Mouse (Mus musculus): Measurements from ENCODE around the gene Tgfbr3. TPM values are rescaled to one million over a fixed set of nuclear protein-coding genes. Genes with fewer than 3 reads are reported as not detected.

The Tgfbr3 gene
- polyA plus RNA-seq, 1 experiment from 2014 or later: 4.4 TPM

DNA sequence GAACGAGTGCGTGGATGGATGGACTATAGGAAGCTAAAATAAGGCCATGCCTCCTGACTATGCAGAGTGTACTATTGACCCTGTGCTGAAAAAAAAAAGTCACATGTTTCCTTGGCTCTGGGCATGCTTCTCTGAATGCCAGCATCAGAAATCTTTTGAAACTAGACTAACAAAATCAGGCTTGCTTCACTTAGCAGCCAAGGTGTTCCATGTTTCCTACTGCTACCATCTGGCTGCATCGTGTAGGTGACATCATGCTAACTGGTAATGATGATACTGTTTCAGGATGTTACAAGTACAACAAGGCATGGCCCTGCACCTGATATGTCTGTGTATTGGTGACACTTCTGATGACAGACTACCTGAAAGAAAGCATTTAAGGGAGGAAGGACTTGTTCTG lies 189.8 kb downstream of the Tgfbr3 start:
- ATAC-seq: no peak
- 75% methylated on average over 3 of the region's 3 CpGs for WGBS (ENCODE audit: insufficient replicate concordance)
- TF ChIP-seq EP300 (IDR thresholded peaks at IDR 0.05; ENCODE audit: low read depth) (no peak), CTCF (IDR thresholded peaks at IDR 0.05; ENCODE audit: low read depth) (no peak)
- H3K4me2 ChIP-seq (ENCODE audit: low read depth, low read length): no peak overlapping the region
- DNase-seq: no peak
- no peaks in the 10 kb centered on the region for H3K27me3 ChIP-seq (ENCODE audit: insufficient read depth, low read length)
- H3K9ac ChIP-seq (replicated peaks): no peak overlapping the region
- no peak overlapping the region for H3K27ac ChIP-seq (ENCODE audit: low read depth)
- 0 out of 2 replicates have a peak, but pooled peaks cover 4% of the 10 kb centered on the region for H3K4me1 ChIP-seq (ENCODE audit: insufficient read depth)
- H3K9me3 ChIP-seq (ENCODE audit: low read length): no peaks in the 10 kb centered on the region
- no peaks in the 10 kb centered on the region for H3K36me3 ChIP-seq (replicated peaks; ENCODE audit: insufficient read depth, low read length)
- H3K4me3 ChIP-seq (ENCODE audit: low read depth, low read length): no peak overlapping the region

GRCm38 (mm10) chr5:107099076-107099475 lies 190.4 kb downstream of the Tgfbr3 start:
- no peak for TF ChIP-seq CTCF (IDR thresholded peaks at IDR 0.05; ENCODE audit: low read depth)
- TF ChIP-seq EP300 (IDR thresholded peaks at IDR 0.05; ENCODE audit: low read depth): no peak
- Histone ChIP-seq H3K4me3 (ENCODE audit: low read depth, low read length) (no peak overlapping the region), H3K4me2 (ENCODE audit: low read depth, low read length) (no peak overlapping the region), H3K36me3 (replicated peaks; ENCODE audit: insufficient read depth, low read length) (no peaks in the 10 kb centered on the region), H3K27ac (ENCODE audit: low read depth) (no peak overlapping the region), H3K27me3 (ENCODE audit: insufficient read depth, low read length) (no peaks in the 10 kb centered on the region), H3K4me1 (ENCODE audit: insufficient read depth) (0 out of 2 replicates have a peak, but pooled peaks cover 4% of the 10 kb centered on the region), H3K9ac (replicated peaks) (no peak overlapping the region), H3K9me3 (ENCODE audit: low read length) (no peaks in the 10 kb centered on the region)
- no peak for DNase-seq
- 68% methylated on average over 5 of the region's 6 CpGs for whole genome bisulfite sequencing (ENCODE audit: insufficient replicate concordance)
- no peak for ATAC-seq

DNA sequence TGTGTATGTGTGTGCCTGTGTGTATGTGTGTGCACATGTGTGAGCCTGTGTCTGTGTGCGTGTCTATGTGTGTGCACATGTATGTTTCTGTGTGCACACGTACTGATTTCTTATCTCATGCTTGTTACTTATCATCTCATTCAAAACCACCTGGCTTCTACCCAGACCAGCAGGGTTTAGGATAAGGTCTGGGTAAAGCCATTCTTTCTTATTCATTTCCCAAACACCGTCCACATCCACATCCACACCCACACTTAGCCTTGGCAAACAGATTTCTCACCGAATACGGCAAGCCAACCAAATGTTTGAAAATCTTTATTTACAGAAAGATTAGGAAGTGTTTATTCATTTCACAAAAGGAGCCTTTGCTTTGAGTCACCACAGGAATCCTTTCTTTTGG lies 191.4 kb downstream of the Tgfbr3 start:
- H3K36me3 ChIP-seq (replicated peaks; ENCODE audit: insufficient read depth, low read length): no peaks in the 10 kb centered on the region
- TF ChIP-seq EP300 (IDR thresholded peaks at IDR 0.05; ENCODE audit: low read depth) (no peak), CTCF (IDR thresholded peaks at IDR 0.05; ENCODE audit: low read depth) (no peak)
- no peak for ATAC-seq
- H3K4me2 ChIP-seq (ENCODE audit: low read depth, low read length): no peak overlapping the region
- H3K27me3 ChIP-seq (ENCODE audit: insufficient read depth, low read length): no peaks in the 10 kb centered on the region
- no peak overlapping the region for H3K27ac ChIP-seq (ENCODE audit: low read depth)
- H3K9me3 ChIP-seq (ENCODE audit: low read length): no peaks in the 10 kb centered on the region
- no peak overlapping the region for H3K9ac ChIP-seq (replicated peaks)
- 0 out of 2 replicates have a peak, but pooled peaks cover 4% of the 10 kb centered on the region for H3K4me1 ChIP-seq (ENCODE audit: insufficient read depth)
- 64% methylated on average over 5 of the region's 5 CpGs for WGBS (ENCODE audit: insufficient replicate concordance)
- no peak overlapping the region for H3K4me3 ChIP-seq (ENCODE audit: low read depth, low read length)
- no peak for DNase-seq

DNA sequence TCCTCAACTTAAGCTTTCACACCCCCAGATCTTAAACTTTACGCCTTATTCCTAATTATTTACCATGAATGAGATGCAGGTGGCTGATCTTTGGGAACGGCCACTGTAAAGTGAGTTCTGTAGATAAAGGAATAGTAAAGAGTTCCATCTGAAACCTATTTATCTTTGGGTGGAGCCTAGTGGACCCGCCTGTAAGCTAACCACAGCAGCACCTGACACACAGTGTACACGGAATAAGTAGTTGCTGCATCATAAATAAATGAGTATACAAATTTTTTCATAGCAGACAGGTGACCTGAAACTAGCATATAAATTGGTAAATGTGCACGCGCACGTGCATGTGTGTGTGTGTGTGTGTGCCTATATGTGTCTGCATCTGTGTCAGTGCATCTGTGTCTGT lies 192.1 kb downstream of the Tgfbr3 start:
- WGBS (ENCODE audit: insufficient replicate concordance): 68% methylated on average over 7 of the region's 7 CpGs

GRCm38 (mm10) chr5:107094233-107094632 lies 195.2 kb downstream of the Tgfbr3 start:
- 47% methylated on average over 5 of the region's 5 CpGs for WGBS (ENCODE audit: insufficient replicate concordance)
- Histone ChIP-seq H3K9me3 (ENCODE audit: low read length) (no peaks in the 10 kb centered on the region), H3K4me1 (ENCODE audit: insufficient read depth) (0 out of 2 replicates have a peak, but pooled peaks cover 4% of the 10 kb centered on the region), H3K27me3 (ENCODE audit: insufficient read depth, low read length) (no peaks in the 10 kb centered on the region), H3K9ac (replicated peaks) (no peak overlapping the region), H3K4me3 (ENCODE audit: low read depth, low read length) (no peak overlapping the region), H3K27ac (ENCODE audit: low read depth) (no peak overlapping the region), H3K36me3 (replicated peaks; ENCODE audit: insufficient read depth, low read length) (no peaks in the 10 kb centered on the region), H3K4me2 (ENCODE audit: low read depth, low read length) (no peak overlapping the region)
- no peak for TF ChIP-seq EP300 (IDR thresholded peaks at IDR 0.05; ENCODE audit: low read depth)
- TF ChIP-seq CTCF (IDR thresholded peaks at IDR 0.05; ENCODE audit: low read depth): no peak
- DNase-seq (no peak), ATAC-seq (no peak)

More for the DNA sequence above, 192.1 kb downstream of the Tgfbr3 start:
- Histone ChIP-seq H3K27me3 (ENCODE audit: insufficient read depth, low read length) (no peaks in the 10 kb centered on the region), H3K9me3 (ENCODE audit: low read length) (no peaks in the 10 kb centered on the region), H3K4me2 (ENCODE audit: low read depth, low read length) (no peak overlapping the region), H3K4me1 (ENCODE audit: insufficient read depth) (0 out of 2 replicates have a peak, but pooled peaks cover 4% of the 10 kb centered on the region), H3K4me3 (ENCODE audit: low read depth, low read length) (no peak overlapping the region), H3K9ac (replicated peaks) (no peak overlapping the region), H3K36me3 (replicated peaks; ENCODE audit: insufficient read depth, low read length) (no peaks in the 10 kb centered on the region), H3K27ac (ENCODE audit: low read depth) (no peak overlapping the region)
- DNase-seq (no peak), ATAC-seq (no peak)
- TF ChIP-seq EP300 (IDR thresholded peaks at IDR 0.05; ENCODE audit: low read depth) (no peak), CTCF (IDR thresholded peaks at IDR 0.05; ENCODE audit: low read depth) (no peak)

DNA sequence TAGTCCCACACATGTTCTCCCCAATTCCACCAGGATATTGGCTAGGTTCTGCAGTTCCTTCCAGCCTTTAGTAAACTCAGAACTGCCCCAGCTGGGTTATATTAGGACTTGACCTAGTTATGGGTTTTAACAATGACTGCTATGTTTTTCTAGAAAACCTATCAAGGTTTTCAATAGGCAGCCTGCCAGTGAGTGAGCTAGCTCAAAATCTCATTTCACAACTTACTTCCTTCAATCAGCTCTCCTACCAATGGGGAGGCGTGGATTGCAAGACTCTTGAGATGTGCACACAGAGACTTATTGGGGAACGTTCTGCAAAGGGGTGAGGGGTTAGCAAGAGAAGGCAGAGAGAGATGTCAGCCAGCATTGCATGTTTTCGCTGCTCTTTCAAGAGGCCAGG lies 196.2 kb downstream of the Tgfbr3 start:
- ATAC-seq (no peak), DNase-seq (no peak)
- Histone ChIP-seq H3K4me1 (ENCODE audit: insufficient read depth) (0 out of 2 replicates have a peak, but pooled peaks cover 4% of the 10 kb centered on the region), H3K4me2 (ENCODE audit: low read depth, low read length) (no peak overlapping the region), H3K9me3 (ENCODE audit: low read length) (no peaks in the 10 kb centered on the region), H3K9ac (replicated peaks) (no peak overlapping the region), H3K4me3 (ENCODE audit: low read depth, low read length) (no peak overlapping the region), H3K27ac (ENCODE audit: low read depth) (no peak overlapping the region), H3K27me3 (ENCODE audit: insufficient read depth, low read length) (no peaks in the 10 kb centered on the region), H3K36me3 (replicated peaks; ENCODE audit: insufficient read depth, low read length) (no peaks in the 10 kb centered on the region)
- TF ChIP-seq CTCF (IDR thresholded peaks at IDR 0.05; ENCODE audit: low read depth): no peak
- no peak for TF ChIP-seq EP300 (IDR thresholded peaks at IDR 0.05; ENCODE audit: low read depth)
- WGBS (ENCODE audit: insufficient replicate concordance): 73% methylated on average over 3 of the region's 3 CpGs

GRCm38 (mm10) chr5:107092137-107092536 lies 197.3 kb downstream of the Tgfbr3 start:
- Histone ChIP-seq H3K27ac (ENCODE audit: low read depth) (no peak overlapping the region), H3K4me1 (ENCODE audit: insufficient read depth) (no peaks in the 10 kb centered on the region), H3K9ac (replicated peaks) (no peak overlapping the region), H3K27me3 (ENCODE audit: insufficient read depth, low read length) (no peaks in the 10 kb centered on the region), H3K9me3 (ENCODE audit: low read length) (no peaks in the 10 kb centered on the region), H3K4me2 (ENCODE audit: low read depth, low read length) (no peak overlapping the region), H3K36me3 (replicated peaks; ENCODE audit: insufficient read depth, low read length) (no peaks in the 10 kb centered on the region), H3K4me3 (ENCODE audit: low read depth, low read length) (no peak overlapping the region)
- WGBS (ENCODE audit: insufficient replicate concordance): 31% methylated on average over 8 of the region's 8 CpGs
- 0 out of 2 replicates have a peak, but pooled peaks have one; percentile 19 for ATAC-seq
- DNase-seq: no peak
- no peak for TF ChIP-seq CTCF (IDR thresholded peaks at IDR 0.05; ENCODE audit: low read depth)
- TF ChIP-seq EP300 (IDR thresholded peaks at IDR 0.05; ENCODE audit: low read depth): no peak
